Mouse (Mus musculus) embryonic fibroblast, embryonic 13.5 days (primary cell): ENCODE measurements at regions not wholly inside any gene's neighbourhood (a gene's known extent, or its start where the extent isn't known, plus 50 kb on each side); places are given as distances from the start of the nearest gene placed in this dataset.

Experiments
- CTCF ChIP-seq: IDR thresholded peaks from 2 replicates; pipeline ENCODE4 v1.5.1; 2011; ENCODE audit warnings: mild to moderate bottlenecking, control low read depth, low read length, moderate library complexity, borderline replicate concordance; ENCODE audit not compliant: insufficient read depth
- POLR2A ChIP-seq: IDR thresholded peaks from 2 replicates; pipeline ENCODE4 v1.6.1; 2011; ENCODE audit warnings: low read depth, mild to moderate bottlenecking, control low read depth, low read length, moderate library complexity

DNA sequence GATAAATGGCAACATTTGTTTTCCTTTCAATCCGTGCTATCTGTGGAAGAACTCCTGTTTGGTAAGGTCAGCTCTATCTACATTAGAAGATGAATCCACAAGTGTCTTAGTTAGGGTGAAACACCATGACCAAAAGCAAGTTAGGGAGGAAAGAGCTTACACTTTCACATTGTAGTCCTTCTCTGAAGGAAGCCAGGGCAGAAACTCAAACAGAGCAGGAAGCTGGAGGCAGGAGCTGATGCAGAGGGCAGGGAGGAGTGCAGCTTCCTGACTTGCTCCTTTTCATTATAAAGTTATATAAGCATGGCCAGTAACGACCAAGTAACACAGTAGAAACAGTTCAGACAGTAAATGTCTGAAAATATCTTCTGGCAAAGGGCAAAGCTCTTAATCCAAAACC is 117.9 kb upstream of the Gnao1 start:
- no peak for TF ChIP-seq POLR2A
- TF ChIP-seq CTCF: no peak
